Mouse (Mus musculus): ENCODE results near the gene Nek3. TPM values are rescaled to one million over a fixed set of nuclear protein-coding genes. Genes with fewer than 3 reads are reported as not detected.

The Nek3 gene
- total RNA-seq, 2 experiments from 2014 or later: 2.6 TPM

Other genes with a start within 250 kb of the Nek3 start
- gene Defb15, start 233.7 kb downstream of the Nek3 start, total RNA-seq (2021): not detected
- gene Defb35, start 228.1 kb downstream of the Nek3 start, total RNA-seq (2021): not detected
- not detected for gene Defb13, start 219.7 kb downstream of the Nek3 start, total RNA-seq (2021)
- gene Fam90a1a, start 207.7 kb downstream of the Nek3 start, total RNA-seq (2021): not detected
- not detected for gene Ccdc70, start 196.7 kb downstream of the Nek3 start, total RNA-seq (2021)
- 1 to 10 TPM; 2.6 to 3.1 TPM for gene Atp7b, start 106.1 kb downstream of the Nek3 start, total RNA-seq (2021)
- gene Alg11, start 105.7 kb downstream of the Nek3 start, total RNA-seq (2021): 10 to 100 TPM; 27.1 to 30.1 TPM
- under 1 TPM in 1 of 2 experiments, not detected in 1; 0.66 TPM for gene Nek5, start 41.4 kb downstream of the Nek3 start, total RNA-seq (2021)
- gene Ckap2, start 19.4 kb upstream of the Nek3 start, total RNA-seq (2021): 1 to 10 TPM; 2.2 to 2.4 TPM
- gene Vps36, start 26.4 kb upstream of the Nek3 start, total RNA-seq (2021): 10 to 100 TPM; 41.1 to 41.5 TPM
- gene Thsd1, start 60.9 kb upstream of the Nek3 start, total RNA-seq (2021): 1 to 10 TPM; 4.8 to 5.9 TPM
- gene Tpte, start 117.0 kb upstream of the Nek3 start, total RNA-seq (2021): not detected
- 10 to 100 TPM in 1 of 2 experiments, 1 to 10 TPM in 1; 9.0 to 10.1 TPM for gene Slc25a15, start 232.2 kb upstream of the Nek3 start, total RNA-seq (2021)
- gene Mrps31, start 244.9 kb upstream of the Nek3 start, total RNA-seq (2021): 10 to 100 TPM; 23.5 to 24.1 TPM

Data from left cerebral cortex, postnatal 10 days (tissue).